Mouse (Mus musculus) CD8-positive naive resting alpha-beta T cell, adult 2 months (primary cell): ENCODE measurements around the gene Sys1.
A peak's percentile ranks its signal among the peaks of the same experiment; 100 is the strongest.

Source experiments
- DNase-seq, 2 experiments: peaks; one replicate each; pipeline ENCODE4 v3.0.0; 2022; ENCODE audit warnings: low read depth in 2 of 2, low spot score in 2 of 2

The Sys1 gene

GRCm38 (mm10) chr2:164453047-164453757 is 3.6 kb upstream of the Sys1 start:
- no peak for DNase-seq

GRCm38 (mm10) chr2:164453887-164454500 is 2.8 kb upstream of the Sys1 start:
- DNase-seq: no peak

DNA sequence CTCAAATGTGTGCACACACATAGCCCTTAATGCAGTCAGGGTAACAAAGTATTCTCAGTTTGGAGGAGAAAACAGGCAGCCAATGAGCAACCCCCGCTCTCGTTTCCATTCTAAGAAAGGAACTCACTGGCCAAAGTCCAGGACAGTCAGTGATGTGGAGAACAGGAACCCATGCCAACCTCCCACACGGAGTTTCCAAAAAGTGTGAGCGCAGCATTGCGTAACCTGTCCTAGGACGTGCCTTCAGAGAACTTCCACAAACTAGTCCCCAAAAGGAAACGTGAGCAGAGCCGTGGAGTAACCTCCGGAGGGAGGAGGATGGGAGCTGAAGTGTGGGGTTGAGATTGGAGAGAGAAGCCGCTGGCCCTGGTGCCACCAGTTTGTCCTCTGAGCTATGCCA is 1.9 kb upstream of the Sys1 start:
- DNase-seq: no peak

DNA sequence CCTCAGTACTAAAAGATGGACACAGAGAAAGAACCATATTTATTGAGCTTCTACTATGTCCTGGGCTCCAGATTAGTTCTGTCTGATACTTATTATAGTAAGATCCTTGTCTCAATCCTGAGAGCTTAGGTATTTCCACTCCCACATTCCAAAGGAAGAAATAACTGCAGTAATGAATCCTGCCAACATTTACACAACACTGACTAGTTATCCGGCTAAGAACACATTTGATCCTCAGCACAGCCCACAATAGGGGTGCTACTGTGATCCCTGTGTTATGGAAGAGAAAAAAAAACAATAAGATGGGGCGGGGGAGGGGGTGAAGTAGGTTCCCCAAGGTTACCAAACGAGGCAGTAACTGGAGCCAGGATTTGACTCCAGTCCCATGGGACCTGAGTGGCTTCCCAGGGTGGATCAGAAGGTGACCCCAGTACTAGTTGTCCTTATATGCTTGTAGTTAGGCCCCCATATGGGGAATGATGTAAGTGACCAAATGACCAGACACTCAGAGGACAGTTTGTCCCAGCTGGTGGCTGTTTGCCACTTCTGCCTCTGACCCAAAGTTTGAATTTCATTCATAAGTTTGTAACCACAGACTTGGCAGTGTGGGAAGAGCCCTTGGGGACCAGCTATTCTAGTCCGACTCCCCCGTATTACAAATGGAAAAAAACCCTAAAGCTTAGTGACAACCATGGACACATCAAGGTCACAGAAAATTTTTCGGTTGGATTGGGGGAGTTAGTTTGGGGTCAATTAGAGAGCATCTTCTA is 1.2 kb upstream of the Sys1 start:
- DNase-seq: no peak

DNA sequence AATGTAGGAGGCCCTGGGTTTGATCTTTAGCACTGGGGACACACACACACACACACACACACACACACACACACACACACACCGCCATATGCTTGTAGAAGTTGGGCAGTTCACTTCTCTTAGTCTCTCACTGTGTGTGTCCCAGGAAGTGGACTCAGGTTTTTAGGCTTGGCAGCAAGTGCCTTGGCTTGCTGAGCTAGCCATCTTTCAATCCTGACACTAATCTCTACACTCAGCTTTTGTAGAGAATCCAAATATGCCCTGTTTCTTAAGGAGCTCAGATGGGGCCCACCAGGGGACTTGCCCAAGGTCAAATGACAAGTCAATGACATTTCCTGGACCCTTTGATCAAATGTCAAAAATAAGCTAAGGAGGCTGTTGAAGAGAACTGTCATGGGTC is 351 bp upstream of the Sys1 start:
- no peak for DNase-seq

- no peak for DNase-seq
Measured at GRCm38 (mm10) chr2:164457942-164458341, 1.2 kb downstream of the Sys1 start.

- DNase-seq: no peak
Measured at GRCm38 (mm10) chr2:164458535-164458934, 1.8 kb downstream of the Sys1 start.

DNA sequence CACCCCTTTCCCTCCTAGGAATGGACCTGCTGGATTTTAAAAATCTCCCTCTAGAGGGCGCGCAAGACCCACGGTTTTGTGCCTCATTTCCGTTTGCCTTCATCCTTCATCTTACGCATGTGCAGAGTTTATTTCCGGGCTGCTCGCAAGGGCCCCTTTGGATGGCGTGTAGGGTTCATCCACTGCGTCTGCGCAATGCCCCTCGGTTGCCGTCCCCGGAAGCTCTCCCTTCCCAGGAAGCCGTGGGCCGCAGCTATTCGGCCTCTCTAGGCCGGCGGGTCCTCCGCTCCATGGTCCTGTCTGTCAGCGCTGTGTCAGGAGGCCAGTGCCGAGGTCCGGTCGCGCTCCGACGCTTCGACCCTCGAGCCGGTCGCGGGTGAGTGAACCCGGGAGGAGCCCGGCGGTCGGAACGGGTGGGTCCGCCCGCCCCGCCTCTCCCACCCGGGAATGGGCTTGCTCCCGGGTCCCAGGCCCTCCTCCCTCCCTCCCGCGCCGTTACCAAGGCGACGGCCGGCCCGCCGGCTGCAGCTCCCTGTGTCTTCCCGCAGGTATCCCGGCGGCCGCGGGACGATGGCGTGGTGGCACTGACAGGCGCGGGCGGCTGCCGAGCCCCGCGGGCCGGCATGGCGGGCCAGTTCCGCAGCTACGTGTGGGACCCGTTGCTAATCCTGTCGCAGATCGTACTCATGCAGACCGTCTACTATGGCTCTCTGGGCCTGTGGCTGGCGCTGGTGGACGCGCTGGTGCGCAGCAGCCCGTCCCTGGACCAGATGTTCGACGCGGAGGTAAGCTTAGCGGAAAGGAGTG is 4.2 kb downstream of the Sys1 start, which contains the start of gene Gm20458:
Gene Gm20458, plus strand, starts transcription at position 223 of the 807 bp plus-strand sequence.
- peak; percentile 92 to 93 for DNase-seq

DNA sequence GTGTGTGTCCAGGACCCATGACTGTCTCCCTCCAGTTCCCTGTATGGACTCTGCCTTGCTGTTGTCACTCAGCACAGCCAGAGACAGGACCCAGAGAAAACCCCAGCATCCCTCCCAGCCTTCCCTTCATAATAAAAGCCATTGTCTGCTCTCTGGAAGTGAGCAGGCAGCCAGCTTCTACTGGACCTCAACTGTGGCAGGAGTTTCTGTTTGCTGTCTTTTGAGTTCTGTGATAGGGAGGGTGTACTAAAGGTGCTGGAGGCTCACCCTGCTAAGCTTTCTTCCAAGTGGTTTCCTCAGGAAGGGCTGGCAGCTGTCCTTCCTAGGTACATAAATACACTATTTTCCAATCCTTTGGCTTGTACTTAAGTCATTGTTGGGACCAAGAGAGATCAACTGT is 8.4 kb downstream of the Sys1 start:
- DNase-seq: no peak

- DNase-seq: no peak
Measured at GRCm38 (mm10) chr2:164466787-164467186, 10.0 kb downstream of the Sys1 start.

DNA sequence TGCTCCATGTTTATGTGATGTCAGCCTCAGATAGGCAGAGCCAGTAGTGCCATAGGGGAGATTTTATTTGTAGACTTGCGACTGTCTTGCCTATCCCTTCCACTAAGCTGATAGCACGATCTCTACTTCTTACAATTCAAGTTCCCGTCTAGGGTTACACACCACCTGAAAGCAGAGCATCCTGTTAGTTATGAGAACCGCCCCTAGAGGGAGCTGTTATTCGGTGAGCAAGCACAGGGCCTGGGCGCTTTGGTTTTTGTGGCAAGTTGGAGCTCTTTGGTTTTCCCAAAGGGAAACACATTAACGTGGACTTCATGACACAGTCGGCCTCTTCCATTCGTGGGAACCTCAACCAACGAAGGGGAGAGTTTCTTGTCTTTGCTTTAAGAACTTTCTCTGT is 13.5 kb downstream of the Sys1 start:
- DNase-seq: peak; percentile 42 to 52

DNA sequence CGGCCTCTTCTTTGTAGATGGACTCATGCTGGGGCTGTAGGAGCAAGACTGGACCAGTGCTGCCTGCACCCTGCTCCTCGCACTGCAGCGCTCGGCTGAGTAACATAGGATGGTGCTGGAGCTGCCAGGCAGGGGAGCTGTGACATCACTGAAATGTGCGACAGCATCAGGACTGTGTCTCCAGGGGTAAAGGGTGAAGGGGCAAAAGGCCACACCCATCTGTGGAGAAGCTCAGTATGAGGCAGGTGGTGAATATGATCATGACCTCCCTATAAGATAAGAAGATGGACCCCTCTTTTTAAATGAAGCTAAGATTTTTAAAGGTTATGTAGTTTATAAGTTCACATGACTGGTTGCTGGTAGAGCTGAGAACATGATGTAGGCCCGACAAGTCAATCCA is 16.9 kb downstream of the Sys1 start, which contains the start of gene Trp53tg5:
Gene Trp53tg5, minus strand, starts transcription at position 101 of the 400 bp plus-strand sequence.
- no peak for DNase-seq

- no peak for DNase-seq
Measured at GRCm38 (mm10) chr2:164485681-164486257, 29.0 kb downstream of the Sys1 start, which contains the start of gene Dbndd2. TSS of gene Dbndd2 (plus strand) at chr2:164486106.

DNA sequence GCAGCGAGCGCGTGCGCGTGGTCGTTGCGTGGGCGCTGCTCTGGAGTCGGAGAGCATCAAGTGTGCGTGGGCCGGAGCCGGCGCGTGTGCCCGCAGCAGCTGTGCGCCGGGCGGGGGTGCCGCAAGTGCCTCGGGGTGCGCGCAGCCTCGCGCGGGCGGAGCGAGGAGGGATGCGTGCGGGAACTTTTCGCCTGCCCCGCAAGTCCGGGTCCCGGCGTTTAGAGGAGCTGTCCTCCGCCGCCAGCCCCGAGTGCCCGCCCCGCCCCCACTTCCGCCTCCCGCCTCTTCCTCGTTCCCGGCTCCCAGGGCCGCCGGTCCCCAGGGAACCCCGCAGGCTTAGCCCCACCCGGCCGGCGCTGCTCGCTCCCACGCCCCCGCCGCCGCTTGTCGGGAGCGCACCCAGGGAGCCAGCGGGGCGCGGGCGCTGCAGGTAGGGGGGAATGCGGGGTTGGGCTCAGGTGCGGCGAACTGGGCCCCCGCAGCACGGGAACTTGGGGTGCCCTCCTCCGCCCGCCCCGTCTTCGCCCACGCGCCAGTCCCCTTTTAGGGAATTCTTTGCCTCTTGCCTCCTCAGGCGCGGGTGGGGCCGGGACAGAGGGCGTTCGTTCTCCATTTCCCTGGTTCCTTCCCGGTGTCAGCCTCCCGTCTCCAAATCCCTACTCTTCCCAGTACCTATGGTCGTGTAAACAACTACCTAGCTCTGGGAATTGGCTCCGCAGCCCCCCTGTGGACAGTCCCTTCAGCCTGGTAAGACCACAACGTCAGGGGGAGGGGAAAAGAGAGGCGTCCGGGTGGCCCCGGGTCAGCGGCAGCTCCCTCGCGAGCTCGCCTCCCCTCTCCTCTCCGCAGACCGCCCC is 29.7 kb downstream of the Sys1 start:
- DNase-seq: peak in 1 of 2 experiments; percentile 6

- no peak for DNase-seq
Measured at GRCm38 (mm10) chr2:164487115-164487527, 30.4 kb downstream of the Sys1 start.

DNA sequence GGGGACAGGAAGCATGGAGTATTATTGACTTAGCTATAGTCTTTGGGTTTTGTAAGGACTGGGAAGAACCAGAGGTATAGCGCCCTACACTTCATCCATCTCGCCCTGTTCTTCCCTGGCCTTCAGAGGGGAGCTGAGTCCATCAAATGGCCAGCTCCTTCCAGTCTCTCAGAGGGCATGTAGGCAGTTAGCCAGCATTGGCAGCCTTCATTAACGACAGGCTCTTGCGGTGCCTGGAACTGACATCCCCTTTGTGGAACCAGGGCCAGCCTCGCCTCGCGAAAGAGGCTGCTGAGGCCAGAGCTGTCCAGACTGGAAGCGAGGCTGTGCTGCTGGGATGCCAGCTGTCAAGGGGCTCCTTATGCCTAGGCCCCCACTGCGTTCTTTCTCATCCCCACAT is 31.0 kb downstream of the Sys1 start:
- no peak for DNase-seq

- no peak for DNase-seq
Measured at GRCm38 (mm10) chr2:164494126-164494525, 37.4 kb downstream of the Sys1 start.

DNA sequence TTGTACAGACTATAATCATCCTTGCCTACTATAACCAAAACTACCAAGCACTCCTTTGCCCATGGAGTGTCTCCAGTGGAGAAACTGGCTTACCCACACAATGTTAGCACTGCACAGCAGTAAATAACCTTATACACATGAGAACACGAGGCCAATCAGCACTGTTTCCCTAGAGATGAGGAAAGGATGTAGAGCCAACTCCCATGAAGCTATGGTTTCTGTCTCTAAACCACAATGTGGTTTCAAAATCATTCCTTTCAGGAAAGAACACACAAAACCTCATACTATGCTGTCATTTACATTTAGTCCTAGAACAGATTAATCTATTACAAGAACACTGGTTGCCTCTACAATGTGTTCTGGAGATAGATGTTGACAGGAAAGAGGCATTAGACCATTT is 39.6 kb downstream of the Sys1 start:
- DNase-seq: no peak

DNA sequence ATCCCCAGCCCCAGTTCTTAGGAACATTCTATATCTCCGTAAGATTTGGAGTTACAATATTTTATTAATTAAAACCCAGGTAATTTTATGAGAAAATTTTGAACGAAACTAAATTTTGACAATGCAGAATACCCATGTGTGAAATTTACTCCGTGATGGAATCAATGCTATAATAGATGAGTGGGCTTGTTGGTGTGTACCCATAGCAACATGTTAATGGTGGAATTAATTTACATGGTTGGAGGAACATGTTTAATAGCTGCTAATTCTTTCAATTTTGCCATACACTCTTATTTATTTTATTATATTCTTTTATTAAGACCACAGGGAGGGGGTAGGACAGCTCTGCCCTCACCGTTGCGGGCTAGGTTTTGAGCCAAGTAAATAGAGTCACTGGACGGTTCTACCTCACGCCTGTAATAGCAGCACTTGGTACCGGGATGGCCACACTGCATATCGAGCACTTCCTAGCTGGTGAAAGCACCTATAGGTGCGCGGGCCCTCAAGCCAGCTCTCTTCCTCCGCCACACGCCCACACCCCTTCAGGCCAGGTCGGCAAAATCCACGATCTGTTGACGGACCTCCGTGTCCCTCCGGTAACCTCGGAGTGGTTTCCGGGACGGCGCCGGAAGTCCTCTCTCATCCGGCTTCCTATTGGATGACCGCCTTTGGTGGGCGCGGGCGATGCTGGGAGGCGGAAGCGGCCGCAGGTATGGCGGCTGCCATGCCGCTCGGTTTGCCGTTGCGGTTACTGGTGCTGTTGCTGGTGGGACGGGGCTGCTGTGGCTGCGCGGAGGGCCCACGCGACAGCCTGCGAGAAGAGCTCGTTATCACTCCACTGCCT is 40.3 kb downstream of the Sys1 start, which contains the start of gene Pigt:
Gene Pigt, plus strand, starts transcription at position 674 of the 844 bp plus-strand sequence.
- DNase-seq: peak; percentile 76 to 78
